Mouse (Mus musculus) brain, embryonic 14.5 days (tissue): Measurements from ENCODE around the gene Lrrc1.

Experiments used
- CTCF ChIP-seq: fragments of 200-500 bp; IDR thresholded peaks from 2 replicates; pipeline ENCODE4 v1.5.1; 2012; ENCODE audit warnings: inconsistent platforms, mild to moderate bottlenecking, moderate library complexity, borderline replicate concordance; ENCODE audit not compliant: insufficient read depth, insufficient read length; ENCODE audit errors: extremely low read depth
- POLR2A ChIP-seq: fragments of 200-500 bp; IDR thresholded peaks from 2 replicates; pipeline ENCODE4 v1.6.1; 2012; ENCODE audit warnings: mild to moderate bottlenecking, inconsistent platforms, borderline replicate concordance; ENCODE audit not compliant: poor library complexity, insufficient read depth, insufficient read length, severe bottlenecking; ENCODE audit errors: extremely low read depth

- TF ChIP-seq POLR2A (no peak), CTCF (no peak)
These were observed 40.1 kb upstream of the Lrrc1 start for GRCm38 (mm10) chr9:77584746-77585145.
